36 mouse cellular contexts compared by ENCODE assay signal in the genomic region with DNA sequence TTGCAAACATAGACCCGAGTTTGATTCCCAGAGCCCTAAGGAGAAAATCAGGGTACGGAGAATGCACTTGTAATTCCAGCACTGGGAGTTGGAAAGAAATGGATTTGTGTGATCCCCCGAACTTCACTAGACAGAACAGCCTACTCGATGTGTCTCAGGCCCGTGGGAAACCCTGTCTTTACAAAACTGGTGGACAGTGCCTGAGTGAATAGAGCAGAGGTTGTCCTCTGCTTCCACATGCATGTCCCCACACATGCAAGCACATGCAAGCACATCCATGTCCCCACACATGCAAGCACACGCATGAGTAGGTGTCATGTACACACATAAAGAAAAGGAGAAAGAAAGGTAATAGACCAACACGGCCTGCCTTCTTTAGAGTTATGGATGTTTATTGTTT. TPM values are rescaled to one million over a fixed set of nuclear protein-coding genes. Genes with fewer than 3 reads are reported as not detected.
"Had no signal": no experiment of that assay in that cellular context is flagged by ENCODE, and none has a peak within 500 bp of the region (broad histone marks: within the 10 kb centered on the region; RNA-seq: fewer than 3 reads in every experiment).

No protein-coding gene starts in this region.

- H3K4me2 ChIP-seq: heart, embryonic 11.5 days; heart, embryonic 13.5 days; heart, embryonic 15.5 days; hindbrain, embryonic 12.5 days; hindbrain, embryonic 14.5 days; kidney, embryonic 15.5 days; limb, embryonic 12.5 days; liver, embryonic 11.5 days had no signal

- H3K27ac ChIP-seq: gastrocnemius, adult 2 months; heart, adult 2 months; heart, embryonic 13.5 days; heart, embryonic 15.5 days; hindbrain, embryonic 10.5 days; hindbrain, embryonic 12.5 days; hindbrain, embryonic 14.5 days; kidney, embryonic 15.5 days; layer of hippocampus, adult 2 months; left cerebral cortex, adult 2 months; limb, embryonic 10.5 days; limb, embryonic 12.5 days had no signal

- H3K27me3 ChIP-seq: heart, embryonic 13.5 days; heart, embryonic 15.5 days; hindbrain, embryonic 12.5 days; kidney, embryonic 15.5 days; limb, embryonic 12.5 days had no signal

- H3K36me3 ChIP-seq: heart, embryonic 13.5 days; heart, embryonic 15.5 days; hindbrain, embryonic 10.5 days; hindbrain, embryonic 12.5 days; kidney, embryonic 15.5 days; limb, embryonic 10.5 days; limb, embryonic 12.5 days had no signal

- DNase-seq: gastrocnemius, adult 2 months; gastrocnemius, postnatal 10 days; gastrocnemius, postnatal 25 days; heart, adult 2 months; heart, postnatal 4 days; kidney, adult 11 months; kidney, adult 2 months; kidney, adult 9 months; kidney, postnatal 10 days; kidney, postnatal 25 days; kidney, postnatal 4 days; liver had no signal

- H3K4me3 ChIP-seq: gastrocnemius, adult 2 months; heart, adult 2 months; heart, embryonic 13.5 days; heart, embryonic 15.5 days; hindbrain, embryonic 10.5 days; hindbrain, embryonic 12.5 days; kidney, embryonic 15.5 days; layer of hippocampus, adult 2 months; left cerebral cortex, adult 2 months; limb, embryonic 10.5 days; limb, embryonic 12.5 days had no signal

- ATAC-seq: hindbrain, embryonic 16.5 days; intestine, embryonic 16.5 days had no signal

- H3K9me3 ChIP-seq: heart, embryonic 15.5 days; hindbrain, embryonic 10.5 days; hindbrain, embryonic 12.5 days; kidney, embryonic 15.5 days; limb, embryonic 10.5 days; limb, embryonic 12.5 days had no signal

- H3K4me1 ChIP-seq: heart, embryonic 13.5 days; heart, embryonic 15.5 days; hindbrain, embryonic 10.5 days; hindbrain, embryonic 12.5 days; kidney, embryonic 15.5 days; limb, embryonic 10.5 days; limb, embryonic 12.5 days had no signal

- H3K9ac ChIP-seq: heart, embryonic 13.5 days; heart, embryonic 15.5 days; hindbrain, embryonic 12.5 days; hindbrain, embryonic 14.5 days; kidney, embryonic 15.5 days; limb, embryonic 12.5 days had no signal

RNA-seq across cellular contexts. Expression of a gene that starts 3.4 kb away (rescaled TPM):
- total RNA-seq: gastrocnemius, adult 2 months; gastrocnemius, postnatal 10 days; gastrocnemius, postnatal 25 days; gastrocnemius, postnatal 4 days; granulocyte monocyte progenitor cell, adult 5-6 weeks; heart, postnatal 25 days; heart, postnatal 4 days; layer of hippocampus, adult 2 months; layer of hippocampus, postnatal 10 days; layer of hippocampus, postnatal 25 days; left cerebral cortex, adult 2 months; left cerebral cortex, postnatal 14 days; left cerebral cortex, postnatal 36 days had no signal
- polyA plus RNA-seq: frontal cortex, adult 2 months; heart, embryonic 11.5 days; heart, embryonic 13.5 days; heart, embryonic 15.5 days; heart, postnatal 0 days; hindbrain, embryonic 10.5 days; hindbrain, embryonic 12.5 days; hindbrain, embryonic 14.5 days; hindbrain, embryonic 16.5 days; kidney, embryonic 15.5 days; limb, embryonic 10.5 days; limb, embryonic 12.5 days; limb, embryonic 14.5 days; liver, embryonic 11.5 days had no signal
